Mouse (Mus musculus): ENCODE data around the gene Sfxn5. TPM values are rescaled to one million over a fixed set of nuclear protein-coding genes. Genes with fewer than 3 reads are reported as not detected.
A peak's percentile ranks its signal among the peaks of the same experiment; 100 is the strongest.

Sfxn5 gene
- total and polyA plus RNA-seq, 3 experiments = 1.8 to 3.0 TPM; not detected in 1

- Histone ChIP-seq H3K79me2 (ENCODE audit: control insufficient read depth, insufficient read depth, low read length, poor library complexity) (no peaks in the 10 kb centered on the region; the same call in 1 of the 2 replicates), H3K4me1 (ENCODE audit: control insufficient read depth in 1 of 2, insufficient read depth in 2 of 2, low read length in 2 of 2) (peaks cover 9 to 27% of the 10 kb centered on the region in 2 experiments), H3K9ac (ENCODE audit: control insufficient read depth, low read depth, low read length, poor library complexity, severe bottlenecking) (no peak overlapping the region), H3K9me3 (replicated peaks; ENCODE audit: insufficient read depth, low read length) (no peaks in the 10 kb centered on the region), H3K36me3 (ENCODE audit: control insufficient read depth in 1 of 2, insufficient read depth in 2 of 2, low read length in 2 of 2) (peaks cover 0 to 17% of the 10 kb centered on the region in 2 experiments; a peak in 2 of 4 replicates), H3K27ac (ENCODE audit: control insufficient read depth, low read depth, low read length) (no peak overlapping the region), H3K4me3 (ENCODE audit: control insufficient read depth in 1 of 2, insufficient read depth in 1 of 2, low read depth in 2 of 2, low read length in 2 of 2) (no peak overlapping the region), H3K27me3 (ENCODE audit: control insufficient read depth in 1 of 2, insufficient read depth in 2 of 2, low read length in 2 of 2) (no peaks in the 10 kb centered on the region)
- TF ChIP-seq CTCF (IDR thresholded peaks at IDR 0.05 in 2 of 3, conservative IDR thresholded peaks at IDR 0.05 in 1 of 3; ENCODE audit: control insufficient read depth in 1 of 3, insufficient read depth in 1 of 3, low read depth in 2 of 3, low read length in 3 of 3, poor library complexity in 1 of 3, severe bottlenecking in 1 of 3) = no peak
- TF ChIP-seq ZNF384 (IDR thresholded peaks at IDR 0.05; ENCODE audit: low read depth, low read length) = no peak
- no peak for TF ChIP-seq KAT2A (conservative IDR thresholded peaks at IDR 0.05; ENCODE audit: low read depth, low read length)
- no peak for TF ChIP-seq TAL1 (IDR thresholded peaks at IDR 0.05; ENCODE audit: low read length)
- TF ChIP-seq POLR2AphosphoS2 (IDR thresholded peaks at IDR 0.05; ENCODE audit: low read length) = no peak
- TF ChIP-seq NRF1 (IDR thresholded peaks at IDR 0.05; ENCODE audit: insufficient read depth, low read depth, low read length, poor library complexity, severe bottlenecking) = no peak
- no peak for DNase-seq (ENCODE audit: low read depth, low spot score)
Measured at GRCm38 (mm10) chr6:85382791-85383190, 49.6 kb upstream of the Sfxn5 start.

GRCm38 (mm10) chr6:85381648-85382020 lies 48.4 kb upstream of the Sfxn5 start:
- Histone ChIP-seq H3K9ac (ENCODE audit: control insufficient read depth, low read depth, low read length, poor library complexity, severe bottlenecking) (peak overlapping the region; percentile 36; the same call in 1 of the 2 replicates), H3K9me3 (replicated peaks; ENCODE audit: insufficient read depth, low read length) (no peaks in the 10 kb centered on the region), H3K4me1 (ENCODE audit: control insufficient read depth in 1 of 2, insufficient read depth in 2 of 2, low read length in 2 of 2) (peaks cover 11 to 35% of the 10 kb centered on the region in 2 experiments), H3K27me3 (ENCODE audit: control insufficient read depth in 1 of 2, insufficient read depth in 2 of 2, low read length in 2 of 2) (no peaks in the 10 kb centered on the region), H3K4me3 (ENCODE audit: control insufficient read depth in 1 of 2, insufficient read depth in 1 of 2, low read depth in 2 of 2, low read length in 2 of 2) (peak overlapping the region; percentile 70 to 87; a peak in 3 of 4 replicates), H3K79me2 (ENCODE audit: control insufficient read depth, insufficient read depth, low read length, poor library complexity) (no peaks in the 10 kb centered on the region; the same call in 1 of the 2 replicates), H3K27ac (ENCODE audit: control insufficient read depth, low read depth, low read length) (peak overlapping the region; percentile 95), H3K36me3 (ENCODE audit: control insufficient read depth in 1 of 2, insufficient read depth in 2 of 2, low read length in 2 of 2) (peaks cover 0 to 25% of the 10 kb centered on the region in 2 experiments; a peak in 2 of 4 replicates)
- TF ChIP-seq TCF12 (IDR thresholded peaks at IDR 0.05; ENCODE audit: low read depth, low read length) = no peak
- TF ChIP-seq GABPA (IDR thresholded peaks at IDR 0.05; ENCODE audit: low read depth, low read length) = no peak
- TF ChIP-seq MYB (IDR thresholded peaks at IDR 0.05; ENCODE audit: low read depth, low read length) = no peak
- TF ChIP-seq MEF2A (IDR thresholded peaks at IDR 0.05; ENCODE audit: extremely low read depth, insufficient replicate concordance, low read depth, low read length, poor library complexity, severe bottlenecking) = no peak
- no peak for TF ChIP-seq CTCF (IDR thresholded peaks at IDR 0.05 in 2 of 3, conservative IDR thresholded peaks at IDR 0.05 in 1 of 3; ENCODE audit: control insufficient read depth in 1 of 3, insufficient read depth in 1 of 3, low read depth in 2 of 3, low read length in 3 of 3, poor library complexity in 1 of 3, severe bottlenecking in 1 of 3)
- TF ChIP-seq E2F4 (IDR thresholded peaks at IDR 0.05; ENCODE audit: borderline replicate concordance, low read depth, low read length) = no peak
- TF ChIP-seq RAD21 (IDR thresholded peaks at IDR 0.05; ENCODE audit: low read depth, low read length) = no peak
- no peak for TF ChIP-seq CHD1 (IDR thresholded peaks at IDR 0.05; ENCODE audit: low read depth, low read length)
- TF ChIP-seq HCFC1 (IDR thresholded peaks at IDR 0.05; ENCODE audit: low read depth, low read length) = no peak
- no peak for TF ChIP-seq MYC (IDR thresholded peaks at IDR 0.05; ENCODE audit: low read depth, low read length)
- no peak for TF ChIP-seq JUND (IDR thresholded peaks at IDR 0.05; ENCODE audit: low read depth, low read length)
- DNase-seq (ENCODE audit: low read depth, low spot score) = peak; percentile 27
